Mouse (Mus musculus) MEL (cell line): ENCODE results near the gene Dock1. TPM values are rescaled to one million over a fixed set of nuclear protein-coding genes. Genes with fewer than 3 reads are reported as not detected.

Source experiments
- DNase-seq: peaks from one replicate; pipeline ENCODE4 v3.0.0; 2011; ENCODE audit warnings: low read depth, low spot score
- H3K27ac ChIP-seq: 2 replicates; pipeline ENCODE4 v1.5.1; 2012; ENCODE audit warnings: low read depth, mild to moderate bottlenecking, control low read depth, low read length, moderate library complexity; ENCODE audit not compliant: control insufficient read depth
- H3K27me3 ChIP-seq, 2 experiments: fragments of 150-350 bp in 1 of 2; sonication (generic) in 1 of 2; 2 replicates each; pipeline ENCODE4 v1.6.1; 2012; ENCODE audit warnings: low read length in 2 of 2, mild to moderate bottlenecking in 2 of 2, improper control_type of control experiment in 1 of 2, moderate library complexity in 1 of 2; ENCODE audit not compliant: insufficient read depth in 2 of 2, control insufficient read depth in 1 of 2
- H3K36me3 ChIP-seq, 2 experiments: 2 replicates each; pipeline ENCODE4 v1.6.1; 2012 to 2014; ENCODE audit warnings: low read length in 2 of 2, improper control_type of control experiment in 1 of 2, inconsistent platforms in 1 of 2, mild to moderate bottlenecking in 1 of 2; ENCODE audit not compliant: insufficient read depth in 2 of 2, control insufficient read depth in 1 of 2
- H3K4me1 ChIP-seq, 2 experiments: fragments of 150-350 bp in 1 of 2; sonication (generic) in 1 of 2; 2 replicates each; pipeline ENCODE4 v1.6.1; 2012; ENCODE audit warnings: low read length in 2 of 2, improper control_type of control experiment in 1 of 2, mild to moderate bottlenecking in 1 of 2; ENCODE audit not compliant: insufficient read depth in 2 of 2, control insufficient read depth in 1 of 2
- H3K4me3 ChIP-seq, 2 experiments: fragments of 150-350 bp in 1 of 2; sonication (generic) in 1 of 2; 2 replicates each; pipeline ENCODE4 v1.5.1; 2012; ENCODE audit warnings: low read depth in 2 of 2, low read length in 2 of 2, mild to moderate bottlenecking in 2 of 2, moderate library complexity in 2 of 2, control low read depth in 1 of 2, improper control_type of control experiment in 1 of 2; ENCODE audit not compliant: control insufficient read depth in 1 of 2, insufficient read depth in 1 of 2
- H3K79me2 ChIP-seq: 2 replicates; pipeline ENCODE4 v1.6.1; 2012; ENCODE audit warnings: mild to moderate bottlenecking, low read length, moderate library complexity; ENCODE audit not compliant: control insufficient read depth, poor library complexity, insufficient read depth
- H3K9ac ChIP-seq: 2 replicates; pipeline ENCODE4 v1.6.1; 2012; ENCODE audit warnings: low read depth, mild to moderate bottlenecking, control low read depth, low read length, moderate library complexity; ENCODE audit not compliant: control insufficient read depth, poor library complexity, severe bottlenecking
- H3K9me3 ChIP-seq: fragments of 150-350 bp; sonication (generic); replicated peaks from 2 replicates; pipeline ENCODE4 v1.6.1; 2012; ENCODE audit warnings: mild to moderate bottlenecking, low read length, improper control_type of control experiment, moderate library complexity; ENCODE audit not compliant: insufficient read depth
- BHLHE40 ChIP-seq: IDR thresholded peaks from 2 replicates; pipeline ENCODE4 v1.6.1; 2012; ENCODE audit warnings: low read depth, mild to moderate bottlenecking, inconsistent platforms, low read length, improper control_type of control experiment, borderline replicate concordance
- ETS1 ChIP-seq: IDR thresholded peaks from 2 replicates; pipeline ENCODE4 v1.6.1; 2012; ENCODE audit warnings: low read depth, mild to moderate bottlenecking, inconsistent platforms, low read length, improper control_type of control experiment, moderate library complexity
- GABPA ChIP-seq: IDR thresholded peaks from 2 replicates; pipeline ENCODE4 v1.6.1; 2012; ENCODE audit warnings: low read depth, mild to moderate bottlenecking, inconsistent platforms, low read length, improper control_type of control experiment, moderate library complexity
- HCFC1 ChIP-seq: IDR thresholded peaks from 2 replicates; pipeline ENCODE4 v1.6.1; 2012; ENCODE audit warnings: low read depth, mild to moderate bottlenecking, inconsistent platforms, low read length, improper control_type of control experiment, moderate library complexity
- MAFK ChIP-seq: IDR thresholded peaks from 2 replicates; pipeline ENCODE4 v1.6.1; 2011; ENCODE audit warnings: low read depth, mild to moderate bottlenecking, low read length, improper control_type of control experiment, borderline replicate concordance
- MAX ChIP-seq: IDR thresholded peaks from 2 replicates; pipeline ENCODE4 v1.6.1; 2011; ENCODE audit warnings: low read length, improper control_type of control experiment
- MEF2A ChIP-seq: IDR thresholded peaks from 2 replicates; pipeline ENCODE4 v1.6.1; 2014; ENCODE audit warnings: low read depth, mild to moderate bottlenecking, inconsistent platforms, low read length, improper control_type of control experiment; ENCODE audit not compliant: poor library complexity, insufficient replicate concordance, severe bottlenecking; ENCODE audit errors: extremely low read depth
- NRF1 ChIP-seq: IDR thresholded peaks from 2 replicates; pipeline ENCODE4 v1.6.1; 2014; ENCODE audit warnings: low read depth, mild to moderate bottlenecking, inconsistent platforms, low read length, improper control_type of control experiment, moderate library complexity; ENCODE audit not compliant: poor library complexity, insufficient read depth, severe bottlenecking
- POLR2A ChIP-seq, 2 experiments: IDR thresholded peaks; 2 replicates each; pipeline ENCODE4 v1.6.1; 2011 to 2012; ENCODE audit warnings: low read length in 2 of 2, mild to moderate bottlenecking in 2 of 2, control low read depth in 1 of 2, improper control_type of control experiment in 1 of 2, low read depth in 1 of 2, moderate library complexity in 1 of 2; ENCODE audit not compliant: control insufficient read depth in 1 of 2, insufficient read depth in 1 of 2, poor library complexity in 1 of 2
- POLR2AphosphoS2 ChIP-seq: IDR thresholded peaks from 2 replicates; pipeline ENCODE4 v1.6.1; 2011; ENCODE audit warnings: low read length, improper control_type of control experiment
- POLR2AphosphoS5 ChIP-seq: IDR thresholded peaks from 2 replicates; pipeline ENCODE4 v1.6.1; 2012; ENCODE audit warnings: low read depth, borderline replicate concordance, mild to moderate bottlenecking, inconsistent platforms, low read length, moderate library complexity, mixed read lengths
- RAD21 ChIP-seq: IDR thresholded peaks from 2 replicates; pipeline ENCODE4 v1.6.1; 2011; ENCODE audit warnings: mild to moderate bottlenecking, low read depth, low read length, improper control_type of control experiment
- TAL1 ChIP-seq: IDR thresholded peaks from 2 replicates; pipeline ENCODE4 v1.6.1; 2012; ENCODE audit warnings: mild to moderate bottlenecking, inconsistent platforms, low read length, moderate library complexity, mixed read lengths
- TBP ChIP-seq: IDR thresholded peaks from 2 replicates; pipeline ENCODE4 v1.8.0; 2011; ENCODE audit warnings: low read depth, low read length, improper control_type of control experiment
- TCF12 ChIP-seq: IDR thresholded peaks from 2 replicates; pipeline ENCODE4 v1.6.1; 2014; ENCODE audit warnings: low read depth, mild to moderate bottlenecking, inconsistent platforms, low read length, improper control_type of control experiment, moderate library complexity
- USF1 ChIP-seq: IDR thresholded peaks from 2 replicates; pipeline ENCODE4 v1.6.1; 2014; ENCODE audit warnings: low read depth, mild to moderate bottlenecking, inconsistent platforms, low read length, improper control_type of control experiment, moderate library complexity
- USF2 ChIP-seq, 2 experiments: IDR thresholded peaks; 2 replicates each; pipeline ENCODE4 v1.6.1; 2011 to 2012; ENCODE audit warnings: improper control_type of control experiment in 2 of 2, low read length in 2 of 2, borderline replicate concordance in 1 of 2, inconsistent platforms in 1 of 2, low read depth in 1 of 2, mild to moderate bottlenecking in 1 of 2; ENCODE audit not compliant: insufficient read depth in 1 of 2
- ZC3H11A ChIP-seq: IDR thresholded peaks from 2 replicates; pipeline ENCODE4 v1.6.1; 2012; ENCODE audit warnings: low read depth, mild to moderate bottlenecking, inconsistent platforms, low read length, improper control_type of control experiment
- ZNF384 ChIP-seq: IDR thresholded peaks from 2 replicates; pipeline ENCODE4 v1.6.1; 2012; ENCODE audit warnings: low read depth, mild to moderate bottlenecking, inconsistent platforms, low read length, improper control_type of control experiment
- polyA plus RNA-seq, 2 experiments: library from polyadenylated mRNA; stranded (reverse) in 1 of 2; unstranded in 1 of 2; fragments of >175 nt in 1 of 2; fragments of >200 nt in 1 of 2; gene quantifications; 2 replicates each; pipeline versions ENCODE4 v1.2.1 to v1.2.4; 2012; ENCODE audit warnings: low replicate concordance in 2 of 2, low read depth in 1 of 2; ENCODE audit not compliant: insufficient read length in 2 of 2, insufficient read depth in 1 of 2, missing spikeins in 1 of 2
- total RNA-seq: library from RNA; depleted of rRNA; stranded (reverse); fragments of 300-350 nt; gene quantifications from 2 replicates; pipeline ENCODE4 v1.2.3, GENCODE M21; 2012

Dock1 gene
- total and polyA plus RNA-seq, 3 experiments: not detected

DNA sequence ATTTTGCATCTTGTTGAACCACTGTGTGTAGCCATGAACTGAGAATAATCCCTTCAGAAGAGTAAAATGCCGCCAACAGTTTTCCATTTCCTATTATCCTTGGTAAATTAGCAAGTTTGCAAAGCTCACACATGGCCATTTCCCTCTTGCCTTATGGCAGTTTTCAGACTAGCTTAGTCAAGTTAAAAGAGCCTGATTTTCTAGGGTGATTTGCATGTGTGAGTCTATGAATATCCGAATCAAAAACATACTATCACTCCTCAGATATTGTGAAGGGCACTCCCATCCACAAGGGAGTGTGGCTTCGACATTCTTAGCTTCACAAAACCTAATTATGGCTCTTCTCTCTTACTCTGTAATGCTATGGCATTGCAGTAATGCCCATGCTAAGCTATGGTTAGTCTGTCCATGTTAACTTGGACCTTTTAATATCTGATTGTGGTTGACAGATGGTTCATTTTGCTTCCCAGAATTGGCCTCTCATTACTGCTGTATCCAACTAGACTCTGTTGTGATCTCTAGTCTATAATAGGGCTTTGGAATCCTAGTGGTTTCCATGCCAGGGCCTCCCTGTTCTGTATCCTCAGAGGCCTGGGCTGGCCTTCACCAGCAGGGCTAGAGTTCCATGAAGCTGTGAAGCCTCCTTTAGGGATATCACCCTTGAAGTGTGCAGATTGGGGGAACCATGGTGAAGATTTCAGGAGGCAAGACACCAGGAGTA, 60.1 kb downstream of the Dock1 start:
- H3K4me1 ChIP-seq: no peaks in the 10 kb centered on the region
- no peak overlapping the region for H3K9ac ChIP-seq
- TF ChIP-seq POLR2AphosphoS2: no peak
- TF ChIP-seq GABPA: no peak
- no peak for TF ChIP-seq TBP
- TF ChIP-seq HCFC1: no peak
- TF ChIP-seq NRF1: no peak
- no peak for TF ChIP-seq USF2 (IDR thresholded peaks at IDR 0.05; ENCODE audit: borderline replicate concordance in 1 of 2, insufficient read depth in 1 of 2, low read depth in 1 of 2, low read length in 2 of 2)
- TF ChIP-seq BHLHE40: no peak
- no peak for TF ChIP-seq POLR2A (IDR thresholded peaks at IDR 0.05; ENCODE audit: control insufficient read depth in 1 of 2, insufficient read depth in 1 of 2, low read depth in 1 of 2, low read length in 2 of 2, poor library complexity in 1 of 2)
- no peak overlapping the region for H3K4me3 ChIP-seq
- H3K27ac ChIP-seq: no peak overlapping the region
- H3K79me2 ChIP-seq: no peaks in the 10 kb centered on the region
- no peak for DNase-seq
- no peaks in the 10 kb centered on the region; the same call in 1 of the 2 replicates for H3K9me3 ChIP-seq
- no peaks in the 10 kb centered on the region for H3K36me3 ChIP-seq
- no peaks in the 10 kb centered on the region for H3K27me3 ChIP-seq

GRCm38 (mm10) chr7:134747059-134747458, 76.6 kb downstream of the Dock1 start:
- no peaks in the 10 kb centered on the region for H3K36me3 ChIP-seq
- no peaks in the 10 kb centered on the region; a peak in 1 of 4 replicates for H3K27me3 ChIP-seq
- no peaks in the 10 kb centered on the region for H3K9me3 ChIP-seq
- no peak for TF ChIP-seq POLR2A (IDR thresholded peaks at IDR 0.05; ENCODE audit: control insufficient read depth in 1 of 2, insufficient read depth in 1 of 2, low read depth in 1 of 2, low read length in 2 of 2, poor library complexity in 1 of 2)
- no peak for TF ChIP-seq TAL1
- TF ChIP-seq NRF1: no peak
- no peak for TF ChIP-seq ZC3H11A
- TF ChIP-seq, all 39 proteins: peak for 0
- Histone ChIP-seq H3K9ac (no peak overlapping the region), H3K79me2 (no peaks in the 10 kb centered on the region), H3K4me1 (no peaks in the 10 kb centered on the region), H3K27ac (no peak overlapping the region), H3K4me3 (no peak overlapping the region)
- no peak for DNase-seq

DNA sequence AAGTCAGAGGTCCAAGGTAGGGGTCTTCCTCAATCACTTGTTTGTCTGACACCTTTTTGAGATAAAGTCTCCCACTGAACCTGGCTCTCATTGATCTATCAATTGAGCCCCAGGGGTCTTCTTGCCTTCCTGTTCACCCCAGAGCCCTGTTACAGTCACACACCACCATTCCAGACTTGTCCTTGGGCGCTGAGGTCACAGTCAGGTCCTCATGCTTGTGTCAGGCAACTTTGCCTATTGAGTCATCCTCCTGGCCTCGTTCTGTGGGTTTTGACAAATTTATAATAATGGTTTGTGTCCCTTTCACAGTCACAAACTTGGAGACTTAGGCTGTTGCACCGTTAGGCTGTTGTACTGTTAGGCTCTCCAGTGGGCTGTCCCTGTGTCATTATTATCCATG, 77.9 kb downstream of the Dock1 start:
- TF ChIP-seq MEF2A: no peak
- TF ChIP-seq MAFK: no peak
- TF ChIP-seq RAD21: no peak
- no peak for TF ChIP-seq TCF12
- TF ChIP-seq ETS1: no peak
- no peak for TF ChIP-seq ZNF384
- no peak for TF ChIP-seq USF1
- TF ChIP-seq POLR2AphosphoS5: no peak
- TF ChIP-seq MAX: no peak
- no peaks in the 10 kb centered on the region for H3K9me3 ChIP-seq
- H3K36me3 ChIP-seq: no peaks in the 10 kb centered on the region

More for the DNA sequence above, 77.9 kb downstream of the Dock1 start:
- no peak for DNase-seq
- H3K79me2 ChIP-seq: no peaks in the 10 kb centered on the region
- H3K4me1 ChIP-seq: no peaks in the 10 kb centered on the region
- H3K27me3 ChIP-seq: no peaks in the 10 kb centered on the region; a peak in 1 of 4 replicates
- H3K27ac ChIP-seq: no peak overlapping the region
- H3K9ac ChIP-seq: no peak overlapping the region
- no peak overlapping the region for H3K4me3 ChIP-seq
